Mouse (Mus musculus): ENCODE results near the gene Eif3a. TPM values are rescaled to one million over a fixed set of nuclear protein-coding genes. Genes with fewer than 3 reads are reported as not detected.

Gene Eif3a
- polyA plus RNA-seq (2016; fragmentation: Nextera tagmentation; extraction: Ambion mirVana): 131 and 132 TPM in 2 replicates

- peak; percentile 93 for ATAC-seq
- WGBS (ENCODE audit: insufficient replicate concordance): under 1% methylated on average over 57 of the region's 57 CpGs
Measured at GRCm38 (mm10) chr19:60790551-60791161, at the start of gene Eif3a. Gene Eif3a, minus strand, starts transcription at chr19:60790658.

GRCm38 (mm10) chr19:60837747-60838146, 47.3 kb upstream of the Eif3a start:
- Histone ChIP-seq H3K36me3 (peaks cover 81% of the 10 kb centered on the region), H3K4me1 (peaks cover 11% of the 10 kb centered on the region), H3K4me3 (no peak overlapping the region), H3K27ac (no peak overlapping the region), H3K27me3 (replicated peaks) (no peaks in the 10 kb centered on the region), H3K9me3 (replicated peaks) (no peaks in the 10 kb centered on the region), H3K4me2 (no peak overlapping the region), H3K9ac (no peak overlapping the region)
- ATAC-seq: peak; percentile 73
- WGBS (ENCODE audit: insufficient replicate concordance): 43% methylated on average over 1 of the region's 1 CpGs

More at GRCm38 (mm10) chr19:60790551-60791161, at the start of gene Eif3a:
- Histone ChIP-seq H3K36me3 (peaks cover 11% of the 10 kb centered on the region), H3K4me3 (peak within 1 kb of the TSS; percentile 99), H3K9ac (peak within 1 kb of the TSS; percentile 100), H3K27ac (peak within 1 kb of the TSS; percentile 99), H3K9me3 (replicated peaks) (no peaks in the 10 kb centered on the region), H3K27me3 (replicated peaks) (no peaks in the 10 kb centered on the region), H3K4me1 (peaks cover 51% of the 10 kb centered on the region), H3K4me2 (peak within 1 kb of the TSS; percentile 92)

DNA sequence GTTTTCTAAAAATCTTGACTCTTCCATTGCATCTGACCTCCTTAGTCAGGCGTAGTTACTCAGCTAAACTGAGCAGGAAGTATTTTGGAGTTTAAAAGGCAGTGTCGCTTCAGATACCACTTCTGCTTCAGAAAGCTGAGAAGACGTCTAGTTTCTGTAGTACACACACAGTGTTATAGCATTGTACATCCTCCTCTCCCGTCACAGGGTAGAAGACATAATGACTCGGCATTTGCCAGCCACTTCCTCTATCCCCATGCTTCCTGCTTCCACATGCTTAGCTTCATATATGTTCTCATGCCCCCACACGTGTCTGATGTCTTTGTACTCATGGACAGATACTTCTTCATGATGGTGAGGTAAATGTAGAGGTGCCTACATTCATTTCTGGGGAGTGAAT, 28.2 kb upstream of the Eif3a start:
- H3K27ac ChIP-seq: no peak overlapping the region
- peaks cover 89% of the 10 kb centered on the region for H3K36me3 ChIP-seq

GRCm38 (mm10) chr19:60813133-60813532, 22.7 kb upstream of the Eif3a start:
- H3K4me1 ChIP-seq: peaks cover 44% of the 10 kb centered on the region
- H3K36me3 ChIP-seq: peaks cover 36% of the 10 kb centered on the region
- no peak overlapping the region for H3K9ac ChIP-seq
- ATAC-seq: no peak
- H3K27ac ChIP-seq: no peak overlapping the region
- no peaks in the 10 kb centered on the region for H3K9me3 ChIP-seq (replicated peaks)
- H3K27me3 ChIP-seq (replicated peaks): no peaks in the 10 kb centered on the region
- peak overlapping the region; percentile 83 for H3K4me2 ChIP-seq
- WGBS (ENCODE audit: insufficient replicate concordance): 90% methylated on average over 6 of the region's 6 CpGs
- no peak overlapping the region for H3K4me3 ChIP-seq

More for the DNA sequence above, 28.2 kb upstream of the Eif3a start:
- H3K4me3 ChIP-seq: no peak overlapping the region
- ATAC-seq: no peak
- no peaks in the 10 kb centered on the region for H3K9me3 ChIP-seq (replicated peaks)
- whole genome bisulfite sequencing (ENCODE audit: insufficient replicate concordance): 59% methylated on average over 6 of the region's 6 CpGs
- no peaks in the 10 kb centered on the region for H3K27me3 ChIP-seq (replicated peaks)
- peaks cover 8% of the 10 kb centered on the region; the same call in 1 of the 2 replicates for H3K4me1 ChIP-seq
- H3K9ac ChIP-seq: no peak overlapping the region
- no peak overlapping the region for H3K4me2 ChIP-seq

GRCm38 (mm10) chr19:60812036-60812389, 21.6 kb upstream of the Eif3a start:
- Histone ChIP-seq H3K4me1 (peaks cover 44% of the 10 kb centered on the region), H3K4me3 (peak overlapping the region; percentile 86), H3K9me3 (replicated peaks) (no peaks in the 10 kb centered on the region), H3K27ac (peak overlapping the region; percentile 88), H3K27me3 (replicated peaks) (no peaks in the 10 kb centered on the region), H3K36me3 (peaks cover 27% of the 10 kb centered on the region), H3K4me2 (peak overlapping the region; percentile 83), H3K9ac (peak overlapping the region; percentile 87)
- ATAC-seq: no peak; the same call in 1 of the 2 replicates
- WGBS (ENCODE audit: insufficient replicate concordance): 11% methylated on average over 10 of the region's 10 CpGs

DNA sequence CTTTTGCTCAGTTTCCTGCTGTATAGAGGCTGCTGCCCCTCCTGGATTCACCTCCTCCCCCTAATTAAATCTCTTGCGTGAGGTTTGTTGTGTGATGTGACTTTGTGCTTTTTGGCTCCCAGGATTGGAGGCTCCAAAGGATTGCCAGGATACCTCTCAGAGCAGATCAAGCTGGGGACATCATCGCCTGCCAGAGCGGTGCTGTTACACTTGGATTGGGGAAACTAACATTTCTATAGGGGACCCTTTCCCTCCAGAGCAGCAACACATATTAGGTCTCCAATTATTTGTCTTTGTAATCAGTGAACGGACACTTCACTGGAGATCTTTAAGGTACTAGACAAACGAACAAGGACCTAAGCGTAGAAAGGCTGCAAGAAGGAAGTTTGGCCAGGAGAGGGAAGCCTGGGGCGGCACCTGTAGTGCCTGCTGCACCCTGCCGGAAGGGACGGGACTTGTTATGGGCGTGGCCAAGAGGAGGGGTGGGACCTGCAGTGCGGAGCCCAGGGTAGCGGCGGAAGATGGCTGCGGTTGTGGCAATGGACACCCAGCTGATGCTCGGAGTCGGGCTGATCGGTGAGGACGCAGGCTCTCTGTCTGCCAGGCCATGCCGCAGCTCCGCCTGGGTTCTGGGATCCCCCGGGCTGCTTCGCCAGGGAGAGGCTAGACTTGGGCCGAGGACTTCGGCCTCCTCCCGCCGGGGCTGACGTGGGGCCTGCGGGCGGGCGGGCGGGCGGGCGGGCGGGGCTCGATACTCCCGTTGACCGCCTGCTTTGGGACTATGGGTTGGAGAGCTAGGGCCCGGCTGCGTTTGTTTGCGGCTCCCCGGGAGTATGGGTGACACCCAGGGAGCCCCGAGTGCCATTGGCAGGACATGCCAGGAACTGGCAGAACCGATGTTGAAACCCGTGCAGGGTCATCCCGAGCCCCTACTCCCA, 20.9 kb upstream of the Eif3a start, which contains the start of gene Fam45a:
TSS of gene Fam45a (plus strand) at position 488 of the 938 bp plus-strand sequence.
- 3% methylated on average over 45 of the region's 45 CpGs for WGBS (ENCODE audit: insufficient replicate concordance)
- H3K4me1 ChIP-seq: peaks cover 44% of the 10 kb centered on the region
- peak; percentile 100 for ATAC-seq

DNA sequence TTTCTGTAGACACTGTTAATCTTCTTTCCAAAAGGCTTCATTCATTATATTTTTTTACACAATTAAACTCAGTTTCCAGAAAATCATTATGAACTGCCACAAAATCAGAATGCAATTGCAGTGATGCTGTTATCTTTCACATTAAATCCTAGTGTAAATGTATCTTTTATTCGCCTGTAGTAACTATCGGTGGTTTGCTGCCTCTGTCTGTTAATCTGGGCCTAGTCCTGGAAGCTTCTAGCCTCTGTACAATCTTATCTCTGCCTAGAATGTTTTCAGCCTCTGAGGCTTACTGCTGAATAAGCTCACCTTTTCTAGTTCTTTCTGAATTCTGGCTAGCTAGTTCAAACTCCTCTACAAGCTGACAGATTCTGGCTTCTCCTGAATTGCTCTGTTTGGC, 19.5 kb upstream of the Eif3a start:
- ATAC-seq: no peak
- no peaks in the 10 kb centered on the region for H3K9me3 ChIP-seq (replicated peaks)
- H3K4me2 ChIP-seq: no peak overlapping the region
- peaks cover 44% of the 10 kb centered on the region for H3K4me1 ChIP-seq
- H3K4me3 ChIP-seq: no peak overlapping the region
- peak overlapping the region; percentile 54 for H3K27ac ChIP-seq
- H3K9ac ChIP-seq: peak overlapping the region; percentile 17; the same call in 1 of the 2 replicates
- WGBS (ENCODE audit: insufficient replicate concordance): 19% methylated on average over 2 of the region's 2 CpGs
- no peaks in the 10 kb centered on the region for H3K27me3 ChIP-seq (replicated peaks)
- H3K36me3 ChIP-seq: peaks cover 8% of the 10 kb centered on the region

More for the DNA sequence above, 20.9 kb upstream of the Eif3a start, which contains the start of gene Fam45a:
- Histone ChIP-seq H3K4me2 (peak within 1 kb of the TSS; percentile 83), H3K9me3 (replicated peaks) (no peaks in the 10 kb centered on the region), H3K27ac (peak within 1 kb of the TSS; percentile 88), H3K4me3 (peak within 1 kb of the TSS; percentile 86), H3K9ac (peak within 1 kb of the TSS; percentile 87), H3K27me3 (replicated peaks) (no peaks in the 10 kb centered on the region), H3K36me3 (peaks cover 21% of the 10 kb centered on the region)

DNA sequence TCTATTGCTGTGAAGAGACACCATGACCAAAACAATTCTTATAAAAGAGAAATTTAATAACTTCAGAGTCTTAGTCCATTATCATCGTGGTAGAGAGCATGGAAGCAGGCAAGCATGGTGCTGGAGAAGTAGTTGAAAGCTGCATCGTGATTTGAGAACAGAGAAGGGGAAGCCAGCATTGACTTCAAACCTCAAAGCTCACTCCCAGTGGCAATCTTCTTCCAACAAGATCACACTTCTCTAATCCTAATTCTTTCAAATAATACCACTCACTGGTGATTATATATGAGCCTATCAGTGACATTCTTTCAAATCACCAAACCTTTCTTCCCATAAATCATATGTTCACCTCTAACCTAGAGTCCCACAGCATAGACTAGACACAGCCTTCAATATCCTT, 14.4 kb upstream of the Eif3a start:
- Histone ChIP-seq H3K9me3 (replicated peaks) (no peaks in the 10 kb centered on the region), H3K9ac (no peak overlapping the region), H3K4me1 (peaks cover 32% of the 10 kb centered on the region), H3K27ac (no peak overlapping the region), H3K36me3 (no peaks in the 10 kb centered on the region), H3K4me3 (no peak overlapping the region), H3K27me3 (replicated peaks) (0 out of 2 replicates have a peak, but pooled peaks cover 6% of the 10 kb centered on the region), H3K4me2 (no peak overlapping the region)
- ATAC-seq: no peak
- WGBS (ENCODE audit: insufficient replicate concordance): 31% methylated on average over 2 of the region's 2 CpGs

DNA sequence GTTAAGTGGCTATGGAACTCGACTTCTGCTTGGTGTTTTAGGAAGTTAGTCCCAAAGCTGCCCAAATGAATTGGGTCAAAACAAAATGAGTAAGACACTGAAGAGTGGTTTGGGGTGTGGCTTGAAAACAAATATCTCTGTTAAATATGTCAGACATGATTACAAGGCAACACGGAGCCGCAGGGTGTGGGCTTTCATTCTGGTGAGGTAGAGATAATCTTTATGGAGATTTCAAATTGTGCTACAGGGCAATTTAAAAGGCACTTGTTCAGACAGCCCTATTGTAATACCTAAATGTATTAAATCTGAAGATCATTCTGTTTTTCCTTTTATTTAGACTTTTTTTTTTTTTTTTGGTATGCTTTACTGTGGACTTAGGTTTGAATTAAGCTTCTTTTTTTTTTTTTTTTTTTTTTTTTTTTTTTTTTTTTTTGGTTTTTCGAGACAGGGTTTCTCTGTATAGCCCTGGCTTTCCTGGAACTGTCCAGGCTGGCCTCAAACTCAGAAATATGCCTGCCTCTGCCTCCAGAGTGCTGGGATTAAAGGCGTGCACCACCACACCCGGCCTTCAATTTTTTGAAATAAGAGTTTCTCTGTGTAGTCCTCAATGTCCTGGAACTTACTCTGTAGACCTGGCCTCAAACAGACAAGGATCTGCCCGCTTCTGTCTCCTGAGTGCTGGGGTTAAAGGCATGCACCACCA, 9.6 kb upstream of the Eif3a start:
- peak; percentile 91 for ATAC-seq
- H3K4me3 ChIP-seq: no peak overlapping the region
- peak overlapping the region; percentile 50 for H3K4me2 ChIP-seq
- no peak overlapping the region for H3K9ac ChIP-seq
- H3K9me3 ChIP-seq (replicated peaks): 0 out of 2 replicates have a peak, but pooled peaks cover 5% of the 10 kb centered on the region
- H3K36me3 ChIP-seq: no peaks in the 10 kb centered on the region
- 0 out of 2 replicates have a peak, but pooled peaks cover 6% of the 10 kb centered on the region for H3K27me3 ChIP-seq (replicated peaks)
- WGBS (ENCODE audit: insufficient replicate concordance): 22% methylated on average over 7 of the region's 7 CpGs
- peaks cover 59% of the 10 kb centered on the region for H3K4me1 ChIP-seq
- peak overlapping the region; percentile 88 for H3K27ac ChIP-seq

DNA sequence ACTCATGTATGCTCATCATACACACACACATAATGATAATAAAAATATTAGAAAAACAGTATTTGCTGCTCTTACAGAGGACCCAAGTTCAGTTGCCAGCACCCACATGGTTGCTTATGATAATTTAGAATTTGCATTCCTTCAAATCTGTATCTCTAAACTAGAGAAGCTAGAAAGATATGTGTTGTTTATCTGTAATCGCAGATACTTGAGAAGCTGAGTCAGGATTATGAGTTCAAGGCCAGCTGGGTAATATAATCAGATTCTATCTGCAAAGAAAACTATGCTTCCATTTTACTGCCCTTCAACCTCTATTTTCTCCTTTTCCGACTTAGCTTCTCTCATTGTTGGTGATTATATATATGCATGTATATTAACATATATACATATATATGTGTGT, 7.0 kb upstream of the Eif3a start:
- WGBS (ENCODE audit: insufficient replicate concordance): 87% methylated on average over 2 of the region's 2 CpGs
- peaks cover 67% of the 10 kb centered on the region for H3K4me1 ChIP-seq
- no peaks in the 10 kb centered on the region for H3K27me3 ChIP-seq (replicated peaks)
- 0 out of 2 replicates have a peak, but pooled peaks cover 5% of the 10 kb centered on the region for H3K9me3 ChIP-seq (replicated peaks)
- ATAC-seq: no peak
- H3K9ac ChIP-seq: no peak overlapping the region
- no peaks in the 10 kb centered on the region for H3K36me3 ChIP-seq
- H3K27ac ChIP-seq: no peak overlapping the region
- no peak overlapping the region for H3K4me2 ChIP-seq
- H3K4me3 ChIP-seq: no peak overlapping the region

- Histone ChIP-seq H3K27ac (peak overlapping the region; percentile 51), H3K4me1 (peaks cover 54% of the 10 kb centered on the region), H3K4me2 (no peak overlapping the region), H3K9ac (no peak overlapping the region), H3K36me3 (no peaks in the 10 kb centered on the region), H3K9me3 (replicated peaks) (0 out of 2 replicates have a peak, but pooled peaks cover 5% of the 10 kb centered on the region), H3K27me3 (replicated peaks) (no peaks in the 10 kb centered on the region), H3K4me3 (no peak overlapping the region)
- no peak for ATAC-seq
- WGBS (ENCODE audit: insufficient replicate concordance): 83% methylated on average over 2 of the region's 2 CpGs
Measured at GRCm38 (mm10) chr19:60795244-60795643, 4.8 kb upstream of the Eif3a start.
